Mouse (Mus musculus) intestine, postnatal 0 days (tissue): ENCODE results near the gene Safb2. TPM values are rescaled to one million over a fixed set of nuclear protein-coding genes. Genes with fewer than 3 reads are reported as not detected.

ENCODE experiments used
- ATAC-seq: fragments of 200-750 bp; cut with Nextera tagmentation; 2 replicates; pipeline ENCODE4 v1.8.0; 2017; ENCODE audit warnings: mild to moderate bottlenecking, moderate TSS enrichment, moderate library complexity
- H3K27ac ChIP-seq: fragments of 300-500 bp; sonication (generic); 2 replicates; pipeline ENCODE4 v1.5.1; 2014; ENCODE audit warnings: mild to moderate bottlenecking, low read depth, low read length, moderate library complexity
- H3K27me3 ChIP-seq: fragments of 300-500 bp; sonication (generic); replicated peaks from 2 replicates; pipeline ENCODE4 v1.6.1; 2014; ENCODE audit warnings: low read length, mixed read lengths; ENCODE audit not compliant: control insufficient read depth, insufficient read depth
- H3K36me3 ChIP-seq: fragments of 300-500 bp; sonication (generic); 2 replicates; pipeline ENCODE4 v1.6.1; 2014; ENCODE audit warnings: mild to moderate bottlenecking, moderate library complexity; ENCODE audit not compliant: control insufficient read depth, insufficient read depth
- H3K4me1 ChIP-seq: fragments of 300-500 bp; sonication (generic); replicated peaks from 2 replicates; pipeline ENCODE4 v1.6.1; 2014; ENCODE audit warnings: antibody characterized with exemption, low read length, mixed read lengths; ENCODE audit not compliant: control insufficient read depth, insufficient read depth
- H3K4me2 ChIP-seq: fragments of 300-500 bp; sonication (generic); replicated peaks from 2 replicates; pipeline ENCODE4 v1.6.1; 2014; ENCODE audit warnings: low read depth, mild to moderate bottlenecking, moderate library complexity
- H3K4me3 ChIP-seq: fragments of 300-500 bp; sonication (generic); 2 replicates; pipeline ENCODE4 v1.5.1; 2014; ENCODE audit warnings: low read depth, low read length
- H3K9ac ChIP-seq: fragments of 300-500 bp; sonication (generic); 2 replicates; pipeline ENCODE4 v1.6.1; 2014; ENCODE audit warnings: mild to moderate bottlenecking, low read depth, low read length
- H3K9me3 ChIP-seq: fragments of 300-500 bp; sonication (generic); 2 replicates; pipeline ENCODE4 v1.6.1; 2016; ENCODE audit warnings: mixed run types; ENCODE audit not compliant: control insufficient read depth
- CTCF ChIP-seq: sonication (generic); IDR thresholded peaks from 2 replicates; pipeline ENCODE4 v1.5.1; 2016; ENCODE audit warnings: low read depth, mild to moderate bottlenecking, control low read depth, antibody characterized with exemption, moderate library complexity
- WGBS: fragments of 180-500 bp; shearing (Covaris S2); extraction: QIAGEN DNeasy Blood & Tissue Kit; methylation state at CpG from one replicate; pipeline ENCODE4 v1.1.7; 2014; 5-methylcytosine and 5-hydroxymethylcytosine counted together
- polyA plus RNA-seq: library from polyadenylated mRNA; unstranded; fragments of >200 nt; fragmentation: Nextera tagmentation; extraction: Ambion mirVana; gene quantifications from 2 replicates; pipeline ENCODE4 v1.2.1, GENCODE M21; 2015

Safb2 gene
- polyA plus RNA-seq, 1 experiment from 2014 or later, result 22.3 TPM

GRCm38 (mm10) chr17:56604422-56604821 is 20.0 kb upstream of the Safb2 start:
- no peak for TF ChIP-seq CTCF
- peaks cover 82% of the 10 kb centered on the region for H3K36me3 ChIP-seq
- H3K4me3 ChIP-seq, result no peak overlapping the region
- 89% methylated on average over 3 of the region's 3 CpGs for WGBS
- no peak for ATAC-seq
- no peaks in the 10 kb centered on the region for H3K27me3 ChIP-seq
- no peaks in the 10 kb centered on the region for H3K9me3 ChIP-seq
- H3K4me2 ChIP-seq, result no peak overlapping the region
- no peaks in the 10 kb centered on the region for H3K4me1 ChIP-seq
- H3K9ac ChIP-seq, result no peak overlapping the region
- no peak overlapping the region for H3K27ac ChIP-seq

GRCm38 (mm10) chr17:56604070-56604380 is 19.6 kb upstream of the Safb2 start:
- no peaks in the 10 kb centered on the region for H3K27me3 ChIP-seq
- H3K9ac ChIP-seq, result no peak overlapping the region
- H3K4me3 ChIP-seq, result no peak overlapping the region
- no peak for TF ChIP-seq CTCF
- H3K27ac ChIP-seq, result no peak overlapping the region
- no peak overlapping the region for H3K4me2 ChIP-seq
- no peaks in the 10 kb centered on the region for H3K4me1 ChIP-seq
- H3K9me3 ChIP-seq, result no peaks in the 10 kb centered on the region
- no peak for ATAC-seq
- H3K36me3 ChIP-seq, result peaks cover 85% of the 10 kb centered on the region
- WGBS, result 82% methylated on average over 9 of the region's 9 CpGs

GRCm38 (mm10) chr17:56603186-56604069 is 19.0 kb upstream of the Safb2 start:
- Histone ChIP-seq H3K4me1 (no peaks in the 10 kb centered on the region), H3K4me2 (no peak overlapping the region), H3K36me3 (peaks cover 85% of the 10 kb centered on the region), H3K27me3 (no peaks in the 10 kb centered on the region), H3K9me3 (no peaks in the 10 kb centered on the region), H3K4me3 (no peak overlapping the region), H3K27ac (no peak overlapping the region; the same call in 1 of the 2 replicates), H3K9ac (no peak overlapping the region)
- WGBS, result 94% methylated on average over 28 of the region's 28 CpGs
- no peak for TF ChIP-seq CTCF
- no peak for ATAC-seq

- no peak for TF ChIP-seq CTCF
- WGBS, result 81% methylated on average over 8 of the region's 8 CpGs
These were observed 9.3 kb upstream of the Safb2 start for GRCm38 (mm10) chr17:56593527-56594271.

GRCm38 (mm10) chr17:56592553-56592952 is 8.2 kb upstream of the Safb2 start:
- Histone ChIP-seq H3K36me3 (peaks cover 85% of the 10 kb centered on the region), H3K27me3 (no peaks in the 10 kb centered on the region), H3K9me3 (no peaks in the 10 kb centered on the region), H3K4me3 (no peak overlapping the region), H3K4me2 (no peak overlapping the region), H3K9ac (no peak overlapping the region), H3K4me1 (no peaks in the 10 kb centered on the region), H3K27ac (no peak overlapping the region; the same call in 1 of the 2 replicates)
- TF ChIP-seq CTCF, result no peak
- ATAC-seq, result no peak

More at GRCm38 (mm10) chr17:56593527-56594271, 9.3 kb upstream of the Safb2 start:
- Histone ChIP-seq H3K9me3 (no peaks in the 10 kb centered on the region), H3K36me3 (peaks cover 82% of the 10 kb centered on the region), H3K27me3 (no peaks in the 10 kb centered on the region), H3K9ac (no peak overlapping the region), H3K4me2 (no peak overlapping the region), H3K27ac (no peak overlapping the region), H3K4me3 (no peak overlapping the region), H3K4me1 (no peaks in the 10 kb centered on the region)
- ATAC-seq, result no peak

- no peak for ATAC-seq
These were observed 4.5 kb upstream of the Safb2 start for GRCm38 (mm10) chr17:56588921-56589320.

More at GRCm38 (mm10) chr17:56588921-56589320, 4.5 kb upstream of the Safb2 start:
- Histone ChIP-seq H3K4me3 (no peak overlapping the region), H3K27ac (no peak overlapping the region), H3K4me1 (0 out of 2 replicates have a peak, but pooled peaks cover 4% of the 10 kb centered on the region), H3K36me3 (peaks cover 54% of the 10 kb centered on the region), H3K27me3 (no peaks in the 10 kb centered on the region), H3K9ac (no peak overlapping the region), H3K9me3 (no peaks in the 10 kb centered on the region), H3K4me2 (no peak overlapping the region)
- no peak for TF ChIP-seq CTCF
- WGBS, result 95% methylated on average over 4 of the region's 4 CpGs
